Comparison of ENCODE assay signal across 8 mouse cellular contexts in genomic region chr8:126473802-126474298, GRCm38 (mm10). TPM values are rescaled to one million over a fixed set of nuclear protein-coding genes. Genes with fewer than 3 reads are reported as not detected.
A peak's percentile ranks its signal among the peaks of the same experiment; 100 is the strongest.
DNase-seq lines count a peak whose midpoint lies in the region; ATAC-seq and TF ChIP-seq lines count a peak whose summit lies in the region.

No protein-coding gene starts in this region.

- H3K4me3 ChIP-seq in kidney, postnatal 0 days (replicated peaks; ENCODE audit: low read depth, low read length), result peak overlapping the region; percentile 81
- H3K4me3 ChIP-seq in brown adipose tissue, adult 24 weeks (ENCODE audit: insufficient read depth, low read depth, low read length), result peak overlapping the region; percentile 72
- H3K4me3 ChIP-seq in heart, embryonic 15.5 days, result peak overlapping the region; percentile 78
- peak overlapping the region; percentile 26; the same call in 1 of the 2 replicates for H3K4me3 ChIP-seq in macrophage (ENCODE audit: inconsistent target)

- peak overlapping the region; percentile 91 for H3K4me2 ChIP-seq in kidney, postnatal 0 days (ENCODE audit: low read length)
- peak overlapping the region; percentile 83 for H3K4me2 ChIP-seq in heart, embryonic 15.5 days

- H3K27ac ChIP-seq in kidney, postnatal 0 days, result no peak overlapping the region
- no peak overlapping the region for H3K27ac ChIP-seq in brown adipose tissue, adult 24 weeks (replicated peaks; ENCODE audit: low read depth, low read length)
- H3K27ac ChIP-seq in heart, embryonic 15.5 days, result peak overlapping the region; percentile 82; the same call in 1 of the 2 replicates
- H3K27ac ChIP-seq in macrophage, result no peak overlapping the region

- H3K4me1 ChIP-seq in kidney, postnatal 0 days (replicated peaks; ENCODE audit: insufficient read depth, low read length), result 0 out of 2 replicates have a peak, but pooled peaks cover 8% of the 10 kb centered on the region
- 0 out of 2 replicates have a peak, but pooled peaks cover 2% of the 10 kb centered on the region for H3K4me1 ChIP-seq in brown adipose tissue, adult 24 weeks (ENCODE audit: control insufficient read depth, insufficient read depth, insufficient read length, low read length)
- peaks cover 12% of the 10 kb centered on the region for H3K4me1 ChIP-seq in heart, embryonic 15.5 days (replicated peaks)

- no peaks in the 10 kb centered on the region for H3K9me3 ChIP-seq in kidney, postnatal 0 days (replicated peaks; ENCODE audit: low read length)
- no peaks in the 10 kb centered on the region for H3K9me3 ChIP-seq in heart, embryonic 15.5 days (replicated peaks)

- H3K36me3 ChIP-seq in kidney, postnatal 0 days (ENCODE audit: insufficient read depth, low read length), result 0 out of 2 replicates have a peak, but pooled peaks cover 12% of the 10 kb centered on the region
- H3K36me3 ChIP-seq in heart, embryonic 15.5 days, result peaks cover 10% of the 10 kb centered on the region
- no peaks in the 10 kb centered on the region for H3K36me3 ChIP-seq in macrophage (ENCODE audit: inconsistent target)

- no peak for ATAC-seq in kidney, postnatal 0 days (replicated peaks; ENCODE audit: low FRiP score, low read depth)
- no peak for ATAC-seq in heart, embryonic 15.5 days (replicated peaks; ENCODE audit: insufficient number of reproducible peaks, insufficient read depth, low FRiP score, low read depth)

- H3K27me3 ChIP-seq in kidney, postnatal 0 days (ENCODE audit: insufficient read depth, low read length), result no peaks in the 10 kb centered on the region
- H3K27me3 ChIP-seq in heart, embryonic 15.5 days, result peaks cover 15% of the 10 kb centered on the region

- H3K9ac ChIP-seq in kidney, postnatal 0 days (ENCODE audit: low read depth, low read length), result peak overlapping the region; percentile 77
- H3K9ac ChIP-seq in heart, embryonic 15.5 days, result peak overlapping the region; percentile 70

- WGBS in kidney, postnatal 0 days, result 13% methylated on average over 16 of the region's 16 CpGs
- 10% methylated on average over 16 of the region's 16 CpGs for WGBS in heart, embryonic 15.5 days
- 20% methylated on average over 15 of the region's 16 CpGs for WGBS in macrophage (ENCODE audit: missing documents)

- TF ChIP-seq CTCF in kidney, postnatal 0 days (IDR thresholded peaks at IDR 0.05; ENCODE audit: low read depth), result no peak

- H3K79me2 ChIP-seq in macrophage (ENCODE audit: inconsistent target), result no peaks in the 10 kb centered on the region

- DNase-seq in kidney, postnatal 0 days (ENCODE audit: low spot score), result no peak
- DNase-seq in kidney, postnatal 25 days, result no peak
- no peak for DNase-seq in testis, postnatal 10 days (ENCODE audit: low spot score)
- no peak for DNase-seq in left cerebral cortex, adult 11 months (ENCODE audit: low spot score)
- DNase-seq in B cell, adult 2 months, result no peak

RNA-seq across cellular contexts. Expression of gene Tarbp1, which starts 1.0 kb away (rescaled TPM):
- polyA plus RNA-seq in kidney, postnatal 0 days (2015; fragmentation: Nextera tagmentation; extraction: Ambion mirVana), result 2.6 and 3.3 TPM in 2 replicates
- polyA plus RNA-seq in brown adipose tissue, adult 24 weeks (2012; ENCODE audit: insufficient read depth, insufficient read length, missing spikeins), result 0.79 and 1.1 TPM in 2 replicates
- 1.0 and 1.9 TPM in 2 replicates for polyA plus RNA-seq in heart, embryonic 15.5 days (2015; fragmentation: Nextera tagmentation; extraction: Ambion mirVana)
- total RNA-seq in macrophage (2018; cell fraction: chromatin; rRNA removed), result 1 to 10 TPM in 13 of 26 experiments, under 1 TPM in 13; 0.17 to 3.9 (median 1.2) TPM
- total RNA-seq in macrophage (2018; cell fraction: cytosol; rRNA removed), result 1 to 10 TPM in 10 of 26 experiments, under 1 TPM in 16; 0.27 to 1.6 (median 0.65) TPM
- total RNA-seq in macrophage (2018; cell fraction: nucleus; rRNA removed), result 1 to 10 TPM in 12 of 26 experiments, under 1 TPM in 14; 0.24 to 6.4 (median 0.98) TPM
- 0.77 to 2.4 TPM (median 0.80 TPM) in 3 replicates for polyA plus RNA-seq in macrophage (2018)

RNA-seq across cellular contexts. Expression of gene Coa6, which starts 51.5 kb away (rescaled TPM):
- 92.5 and 102 TPM in 2 replicates for polyA plus RNA-seq in kidney, postnatal 0 days (2015; fragmentation: Nextera tagmentation; extraction: Ambion mirVana)
- 84.7 and 93.8 TPM in 2 replicates for polyA plus RNA-seq in brown adipose tissue, adult 24 weeks (2012; ENCODE audit: insufficient read depth, insufficient read length, missing spikeins)
- 43.2 and 56.2 TPM in 2 replicates for polyA plus RNA-seq in heart, embryonic 15.5 days (2015; fragmentation: Nextera tagmentation; extraction: Ambion mirVana)
- 10 to 100 TPM in 2 of 26 experiments, 1 to 10 TPM in 20, not detected in 4; 1.0 to 11.8 (median 3.4) TPM for total RNA-seq in macrophage (2018; cell fraction: chromatin; rRNA removed)
- total RNA-seq in macrophage (2018; cell fraction: cytosol; rRNA removed), result 10 to 100 TPM; 14.2 to 35.9 (median 26.0) TPM
- total RNA-seq in macrophage (2018; cell fraction: nucleus; rRNA removed), result 10 to 100 TPM in 4 of 26 experiments, 1 to 10 TPM in 21, not detected in 1; 2.2 to 12.8 (median 4.7) TPM
- 12.3 to 33.1 TPM (median 27.8 TPM) in 3 replicates for polyA plus RNA-seq in macrophage (2018)

Comparison
In these comparisons a context has a peak if more than half of its experiments do, and no peak if none do; other contexts are left out.
1. H3K4me3 ChIP-seq: peak in every context shown above with its lines; median percentile 81 in kidney, postnatal 0 days; 78 in heart, embryonic 15.5 days; 72 in brown adipose tissue, adult 24 weeks; 26 in macrophage.